Mouse (Mus musculus): ENCODE measurements around the gene Iqsec1. TPM values are rescaled to one million over a fixed set of nuclear protein-coding genes. Genes with fewer than 3 reads are reported as not detected.

The Iqsec1 gene
- total and polyA plus RNA-seq, 3 experiments = 17.0 to 90.4 (median 83.5) TPM

- no peaks in the 10 kb centered on the region for H3K9me3 ChIP-seq (replicated peaks; ENCODE audit: low read length)
- no peak overlapping the region for H3K4me3 ChIP-seq (replicated peaks in 1 of 3; ENCODE audit: low read depth in 2 of 3, low read length in 2 of 3, poor library complexity in 1 of 3)
- H3K36me3 ChIP-seq (replicated peaks in 1 of 2; ENCODE audit: control insufficient read depth in 1 of 2, insufficient read depth in 1 of 2, low read length in 1 of 2) = no peaks in the 10 kb centered on the region
- H3K27ac ChIP-seq (ENCODE audit: insufficient read depth, low read depth) = no peak overlapping the region
- in situ Hi-C loops (cut with MboI; ENCODE audit: low pct_ligation_motif_present, low pct_unique_long_range_greater_than_20kb, low sequenced_read_pairs) = loop anchor here (5.0 to 25.0 kb wide), 2 partner anchors 66 to 146 kb away; no protein-coding TSS in a partner anchor
- no peak overlapping the region; the same call in 1 of the 2 replicates for H3K4me2 ChIP-seq (ENCODE audit: insufficient read depth, low read depth, poor library complexity, severe bottlenecking)
- no peaks in the 10 kb centered on the region for H3K79me2 ChIP-seq (replicated peaks; ENCODE audit: control insufficient read depth, extremely low read depth, insufficient read depth, poor library complexity, severe bottlenecking)
- peaks cover 24% of the 10 kb centered on the region for H3K27me3 ChIP-seq (replicated peaks)
- dilution Hi-C loops (cut with MboI; ENCODE audit: extremely low pct_ligation_motif_present, extremely low pct_unique_long_range_greater_than_20kb, low sequenced_read_pairs) = no loop called here
- DNase-seq (ENCODE audit: extremely low read depth) = no peak
- no peak overlapping the region for H3K9ac ChIP-seq (ENCODE audit: insufficient read depth, low read depth)
- peak; percentile 29; the same call in 1 of the 2 replicates for TF ChIP-seq ZNF384 (IDR thresholded peaks at IDR 0.05; ENCODE audit: low read depth, low read length)
- TF ChIP-seq RAD21 (IDR thresholded peaks at IDR 0.05; ENCODE audit: low read depth, low read length) = no peak
- H3K4me1 ChIP-seq (ENCODE audit: control insufficient read depth in 1 of 2, insufficient read depth in 2 of 2) = peaks cover 4 to 42% of the 10 kb centered on the region in 2 experiments; a peak in 3 of 4 replicates
Measured at GRCm38 (mm10) chr6:90808134-90808533, 180.4 kb downstream of the Iqsec1 start.

- TF ChIP-seq ZKSCAN1 (IDR thresholded peaks at IDR 0.05; ENCODE audit: borderline replicate concordance, low read depth, low read length) (no peak), RAD21 (IDR thresholded peaks at IDR 0.05; ENCODE audit: low read depth, low read length) (no peak), ELF1 (IDR thresholded peaks at IDR 0.05; ENCODE audit: low read depth, low read length) (no peak), CHD2 (IDR thresholded peaks at IDR 0.05; ENCODE audit: low read length) (no peak)
- Histone ChIP-seq H3K27me3 (replicated peaks) (peaks cover 21% of the 10 kb centered on the region), H3K4me3 (replicated peaks in 1 of 3; ENCODE audit: low read depth in 2 of 3, low read length in 2 of 3, poor library complexity in 1 of 3) (no peak overlapping the region), H3K36me3 (replicated peaks in 1 of 2; ENCODE audit: control insufficient read depth in 1 of 2, insufficient read depth in 1 of 2, low read length in 1 of 2) (no peaks in the 10 kb centered on the region), H3K79me2 (replicated peaks; ENCODE audit: control insufficient read depth, extremely low read depth, insufficient read depth, poor library complexity, severe bottlenecking) (no peaks in the 10 kb centered on the region), H3K27ac (ENCODE audit: insufficient read depth, low read depth) (no peak overlapping the region), H3K4me1 (ENCODE audit: control insufficient read depth in 1 of 2, insufficient read depth in 2 of 2) (peaks cover 4 to 42% of the 10 kb centered on the region in 2 experiments; a peak in 3 of 4 replicates), H3K4me2 (ENCODE audit: insufficient read depth, low read depth, poor library complexity, severe bottlenecking) (no peak overlapping the region), H3K9me3 (replicated peaks; ENCODE audit: low read length) (no peaks in the 10 kb centered on the region), H3K9ac (ENCODE audit: insufficient read depth, low read depth) (no peak overlapping the region)
- dilution Hi-C loops (cut with MboI; ENCODE audit: extremely low pct_ligation_motif_present, extremely low pct_unique_long_range_greater_than_20kb, low sequenced_read_pairs) = no loop called here
- no peak for DNase-seq (ENCODE audit: extremely low read depth)
- in situ Hi-C loops (cut with MboI; ENCODE audit: low pct_ligation_motif_present, low pct_unique_long_range_greater_than_20kb, low sequenced_read_pairs) = loop anchor here (5.0 to 25.0 kb wide), 2 partner anchors 65 to 145 kb away; no protein-coding TSS in a partner anchor
Measured at GRCm38 (mm10) chr6:90807581-90807980, 180.9 kb downstream of the Iqsec1 start.

- Histone ChIP-seq H3K79me2 (replicated peaks; ENCODE audit: control insufficient read depth, extremely low read depth, insufficient read depth, poor library complexity, severe bottlenecking) (no peaks in the 10 kb centered on the region), H3K27ac (ENCODE audit: insufficient read depth, low read depth) (no peak overlapping the region), H3K9ac (ENCODE audit: insufficient read depth, low read depth) (no peak overlapping the region), H3K36me3 (replicated peaks in 1 of 2; ENCODE audit: control insufficient read depth in 1 of 2, insufficient read depth in 1 of 2, low read length in 1 of 2) (no peaks in the 10 kb centered on the region), H3K9me3 (replicated peaks; ENCODE audit: low read length) (no peaks in the 10 kb centered on the region), H3K4me2 (ENCODE audit: insufficient read depth, low read depth, poor library complexity, severe bottlenecking) (no peak overlapping the region), H3K27me3 (replicated peaks) (peaks cover 15% of the 10 kb centered on the region), H3K4me1 (ENCODE audit: control insufficient read depth in 1 of 2, insufficient read depth in 2 of 2) (peaks cover 4 to 42% of the 10 kb centered on the region in 2 experiments; a peak in 3 of 4 replicates), H3K4me3 (replicated peaks in 1 of 3; ENCODE audit: low read depth in 2 of 3, low read length in 2 of 3, poor library complexity in 1 of 3) (no peak overlapping the region)
- dilution Hi-C loops (cut with MboI; ENCODE audit: extremely low pct_ligation_motif_present, extremely low pct_unique_long_range_greater_than_20kb, low sequenced_read_pairs) (no loop called here), in situ Hi-C loops (cut with MboI; ENCODE audit: low pct_ligation_motif_present, low pct_unique_long_range_greater_than_20kb, low sequenced_read_pairs) (loop anchor here (5.0 to 25.0 kb wide), 2 partner anchors 64 to 144 kb away; no protein-coding TSS in a partner anchor)
- TF ChIP-seq USF1 (IDR thresholded peaks at IDR 0.05; ENCODE audit: low read depth, low read length) (no peak), CTCF (conservative IDR thresholded peaks at IDR 0.05 in 1 of 2, IDR thresholded peaks at IDR 0.05 in 1 of 2; ENCODE audit: low read depth in 2 of 2, low read length in 2 of 2) (no peak), NELFE (IDR thresholded peaks at IDR 0.05; ENCODE audit: low read depth, low read length) (no peak), ZC3H11A (IDR thresholded peaks at IDR 0.05; ENCODE audit: low read depth, low read length) (no peak)
- no peak for DNase-seq (ENCODE audit: extremely low read depth)
Measured at GRCm38 (mm10) chr6:90806743-90807142, 181.7 kb downstream of the Iqsec1 start.
